Mouse (Mus musculus): ENCODE results near the gene Gpr156.

- TF ChIP-seq CTCF (IDR thresholded peaks at IDR 0.05; ENCODE audit: low read depth) (no peak), EP300 (optimal IDR thresholded peaks at IDR 0.05) (no peak)
These were observed 24.0 kb downstream of the Gpr156 start for GRCm38 (mm10) chr16:37940291-37940690.
